Mouse (Mus musculus) embryo, embryonic 9.5 days (tissue): ENCODE data around the gene Polm.

Experiments
- DNase-seq: peaks from one replicate; pipeline ENCODE4 v3.0.0-alpha.2; 2017; ENCODE audit errors: extremely low spot score

Gene Polm

GRCm38 (mm10) chr11:5804174-5804573 lies 33.6 kb downstream of the Polm start:
- no peak for DNase-seq

GRCm38 (mm10) chr11:5803551-5803981 lies 34.2 kb downstream of the Polm start, which contains the start of gene Pgam2:
TSS of gene Pgam2 (minus strand) at chr11:5803733.
- DNase-seq: no peak

GRCm38 (mm10) chr11:5802457-5803217 lies 35.2 kb downstream of the Polm start:
- no peak for DNase-seq

- no peak for DNase-seq
These were observed 35.8 kb downstream of the Polm start for GRCm38 (mm10) chr11:5802005-5802404.

GRCm38 (mm10) chr11:5801511-5801910 lies 36.3 kb downstream of the Polm start:
- no peak for DNase-seq

GRCm38 (mm10) chr11:5799621-5800490 lies 38.0 kb downstream of the Polm start:
- DNase-seq: no peak

- no peak for DNase-seq
These were observed 39.9 kb downstream of the Polm start for GRCm38 (mm10) chr11:5797928-5798327.

- DNase-seq: no peak
These were observed 40.4 kb downstream of the Polm start for GRCm38 (mm10) chr11:5797371-5797770.

GRCm38 (mm10) chr11:5796939-5797338 lies 40.9 kb downstream of the Polm start:
- no peak for DNase-seq

- no peak for DNase-seq
These were observed 42.1 kb downstream of the Polm start for GRCm38 (mm10) chr11:5795706-5796105.

GRCm38 (mm10) chr11:5795290-5795689 lies 42.5 kb downstream of the Polm start:
- no peak for DNase-seq

GRCm38 (mm10) chr11:5790431-5790830 lies 47.4 kb downstream of the Polm start:
- no peak for DNase-seq

GRCm38 (mm10) chr11:5789754-5790333 lies 48.0 kb downstream of the Polm start:
- DNase-seq: no peak

GRCm38 (mm10) chr11:5789071-5789753 lies 48.6 kb downstream of the Polm start:
- no peak for DNase-seq

- DNase-seq: peak; percentile 95
These were observed 49.5 kb downstream of the Polm start, which contains the start of gene Dbnl for GRCm38 (mm10) chr11:5788056-5789014. TSS of gene Dbnl (plus strand) at chr11:5788488.

- no peak for DNase-seq
These were observed 50.2 kb downstream of the Polm start for GRCm38 (mm10) chr11:5787671-5788055.

GRCm38 (mm10) chr11:5785732-5786131 lies 52.1 kb downstream of the Polm start:
- no peak for DNase-seq

- no peak for DNase-seq
These were observed 55.4 kb downstream of the Polm start for GRCm38 (mm10) chr11:5782199-5782944.

GRCm38 (mm10) chr11:5780035-5780499 lies 57.7 kb downstream of the Polm start:
- no peak for DNase-seq

- DNase-seq: no peak
These were observed 59.3 kb downstream of the Polm start for GRCm38 (mm10) chr11:5778481-5778880.
